Mouse (Mus musculus) ES-E14 (cell line): ENCODE data around the gene Ntan1.

Experiments used
- CHD2 ChIP-seq: IDR thresholded peaks from 2 replicates; pipeline ENCODE4 v1.6.1; 2014; ENCODE audit warnings: mild to moderate bottlenecking, low read depth, low read length, inconsistent platforms
- HCFC1 ChIP-seq: IDR thresholded peaks from 2 replicates; pipeline ENCODE4 v1.6.1; 2012; ENCODE audit warnings: low read length, inconsistent platforms, borderline replicate concordance; ENCODE audit not compliant: insufficient read depth
- MAFK ChIP-seq: IDR thresholded peaks from 2 replicates; pipeline ENCODE4 v1.6.1; 2014; ENCODE audit warnings: mild to moderate bottlenecking, low read depth, low read length, inconsistent platforms; ENCODE audit not compliant: insufficient read depth
- ZC3H11A ChIP-seq: IDR thresholded peaks from 2 replicates; pipeline ENCODE4 v1.6.1; 2012; ENCODE audit warnings: low read depth, mild to moderate bottlenecking, inconsistent platforms, low read length, borderline replicate concordance
- ZNF384 ChIP-seq: IDR thresholded peaks from 2 replicates; pipeline ENCODE4 v1.6.1; 2012; ENCODE audit warnings: low read depth, low read length, inconsistent platforms

- TF ChIP-seq CHD2 = no peak
- no peak for TF ChIP-seq ZNF384
- TF ChIP-seq MAFK = no peak
- TF ChIP-seq HCFC1 = no peak
- no peak for TF ChIP-seq ZC3H11A
Observed at GRCm38 (mm10) chr16:13846675-13847074, 28.0 kb downstream of the Ntan1 start.
